Mouse (Mus musculus): Measurements from ENCODE around the gene Phf5a. TPM values are rescaled to one million over a fixed set of nuclear protein-coding genes. Genes with fewer than 3 reads are reported as not detected.

Phf5a gene
- polyA plus RNA-seq, 1 experiment, result 95.3 TPM

- H3K36me3 ChIP-seq (ENCODE audit: control insufficient read depth, insufficient read depth), result peaks cover 6% of the 10 kb centered on the region
- peak overlapping the region; percentile 26 for H3ac ChIP-seq (ENCODE audit: control insufficient read depth, insufficient read length)
- H3K4me3 ChIP-seq, result peak overlapping the region; percentile 88
- peaks cover 33% of the 10 kb centered on the region for H3K79me2 ChIP-seq (ENCODE audit: control insufficient read depth, insufficient read depth)
- TF ChIP-seq TCF3 (IDR thresholded peaks at IDR 0.05; ENCODE audit: insufficient read length, low read depth) (no peak), POLR2AphosphoS2 (IDR thresholded peaks at IDR 0.05; ENCODE audit: insufficient read length, low read depth) (peak; percentile 79), USF1 (IDR thresholded peaks at IDR 0.05; ENCODE audit: low read depth) (peak; percentile 78), POLR2A (IDR thresholded peaks at IDR 0.05; ENCODE audit: insufficient read length, low read depth) (peak; percentile 58)
- no peaks in the 10 kb centered on the region for H3K27me3 ChIP-seq (ENCODE audit: control insufficient read depth, insufficient read depth, insufficient read length)
- H3K4me2 ChIP-seq (ENCODE audit: low read depth), result peak overlapping the region; percentile 77
These were observed 12.1 kb downstream of the Phf5a start for GRCm38 (mm10) chr15:81859330-81860255.

- no peaks in the 10 kb centered on the region for H3K36me3 ChIP-seq (ENCODE audit: control insufficient read depth, insufficient read depth)
- peak; percentile 38 for TF ChIP-seq POLR2A (IDR thresholded peaks at IDR 0.05; ENCODE audit: insufficient read length, low read depth)
- TF ChIP-seq MAX (IDR thresholded peaks at IDR 0.05; ENCODE audit: low read depth), result no peak
- no peak for TF ChIP-seq E2F4 (IDR thresholded peaks at IDR 0.05; ENCODE audit: insufficient read depth)
- TF ChIP-seq USF1 (IDR thresholded peaks at IDR 0.05; ENCODE audit: low read depth), result no peak
- no peak for TF ChIP-seq REST (IDR thresholded peaks at IDR 0.05; ENCODE audit: insufficient read depth, insufficient read length)
- H3K79me2 ChIP-seq (ENCODE audit: control insufficient read depth, insufficient read depth), result peaks cover 42% of the 10 kb centered on the region
- H3ac ChIP-seq (ENCODE audit: control insufficient read depth, insufficient read length), result peak within 1 kb of the TSS; percentile 26
- peak within 1 kb of the TSS; percentile 88 for H3K4me3 ChIP-seq
- no peaks in the 10 kb centered on the region for H3K27me3 ChIP-seq (ENCODE audit: control insufficient read depth, insufficient read depth, insufficient read length)
- peak within 1 kb of the TSS; percentile 77 for H3K4me2 ChIP-seq (ENCODE audit: low read depth)
These were observed 13.0 kb downstream of the Phf5a start, which contains the start of gene Tob2 for GRCm38 (mm10) chr15:81858517-81859329. Tob2 (minus strand) TSS chr15:81858796.

GRCm38 (mm10) chr15:81858138-81858516, 13.6 kb downstream of the Phf5a start:
- Histone ChIP-seq H3K36me3 (ENCODE audit: control insufficient read depth, insufficient read depth) (no peaks in the 10 kb centered on the region), H3K79me2 (ENCODE audit: control insufficient read depth, insufficient read depth) (peaks cover 48% of the 10 kb centered on the region), H3K4me2 (ENCODE audit: low read depth) (peak overlapping the region; percentile 77), H3ac (ENCODE audit: control insufficient read depth, insufficient read length) (peak overlapping the region; percentile 26), H3K4me3 (peak overlapping the region; percentile 88), H3K27me3 (ENCODE audit: control insufficient read depth, insufficient read depth, insufficient read length) (no peaks in the 10 kb centered on the region)
- TF ChIP-seq POLR2A (IDR thresholded peaks at IDR 0.05; ENCODE audit: insufficient read length, low read depth), result peak; percentile 100
- peak; percentile 59 for TF ChIP-seq MAX (IDR thresholded peaks at IDR 0.05; ENCODE audit: low read depth)
- TF ChIP-seq POLR2AphosphoS2 (IDR thresholded peaks at IDR 0.05; ENCODE audit: insufficient read length, low read depth), result peak; percentile 100
- TF ChIP-seq USF1 (IDR thresholded peaks at IDR 0.05; ENCODE audit: low read depth), result peak; percentile 33
- peak; percentile 24; the same call in 1 of the 2 replicates for TF ChIP-seq CEBPB (IDR thresholded peaks at IDR 0.05; ENCODE audit: insufficient read depth, poor library complexity, severe bottlenecking)
- TF ChIP-seq REST (IDR thresholded peaks at IDR 0.05; ENCODE audit: insufficient read depth, insufficient read length), result peak; percentile 60
- peak in 1 of 3 experiments; percentile 34 for TF ChIP-seq MYOD1 (IDR thresholded peaks at IDR 0.05; ENCODE audit: control insufficient read depth in 1 of 3, insufficient read length in 2 of 3, low read depth in 2 of 3)
- TF ChIP-seq TCF12 (IDR thresholded peaks at IDR 0.05; ENCODE audit: insufficient read depth, poor library complexity, severe bottlenecking), result no peak
- TF ChIP-seq SRF (IDR thresholded peaks at IDR 0.05; ENCODE audit: control insufficient read depth, insufficient read length, low read depth), result peak; percentile 47
- peak; percentile 65 for TF ChIP-seq E2F4 (IDR thresholded peaks at IDR 0.05; ENCODE audit: insufficient read depth)
- no peak for TF ChIP-seq TCF3 (IDR thresholded peaks at IDR 0.05; ENCODE audit: insufficient read length, low read depth)
- peak in 1 of 3 experiments; percentile 75 for TF ChIP-seq MYOG (IDR thresholded peaks at IDR 0.05; ENCODE audit: control insufficient read depth in 1 of 3, insufficient read depth in 1 of 3, insufficient read length in 2 of 3, low read depth in 2 of 3)

- peak overlapping the region; percentile 77 for H3K4me2 ChIP-seq (ENCODE audit: low read depth)
- TF ChIP-seq MYOD1 (IDR thresholded peaks at IDR 0.05; ENCODE audit: control insufficient read depth in 1 of 3, insufficient read length in 2 of 3, low read depth in 2 of 3) (no peak), MYOG (IDR thresholded peaks at IDR 0.05; ENCODE audit: control insufficient read depth in 1 of 3, insufficient read depth in 1 of 3, insufficient read length in 2 of 3, low read depth in 2 of 3) (no peak), USF1 (IDR thresholded peaks at IDR 0.05; ENCODE audit: low read depth) (no peak), TCF3 (IDR thresholded peaks at IDR 0.05; ENCODE audit: insufficient read length, low read depth) (no peak), SRF (IDR thresholded peaks at IDR 0.05; ENCODE audit: control insufficient read depth, insufficient read length, low read depth) (no peak), MAX (IDR thresholded peaks at IDR 0.05; ENCODE audit: low read depth) (no peak), TCF12 (IDR thresholded peaks at IDR 0.05; ENCODE audit: insufficient read depth, poor library complexity, severe bottlenecking) (no peak), POLR2AphosphoS2 (IDR thresholded peaks at IDR 0.05; ENCODE audit: insufficient read length, low read depth) (no peak), REST (IDR thresholded peaks at IDR 0.05; ENCODE audit: insufficient read depth, insufficient read length) (no peak), E2F4 (IDR thresholded peaks at IDR 0.05; ENCODE audit: insufficient read depth) (no peak), CEBPB (IDR thresholded peaks at IDR 0.05; ENCODE audit: insufficient read depth, poor library complexity, severe bottlenecking) (no peak), POLR2A (IDR thresholded peaks at IDR 0.05; ENCODE audit: insufficient read length, low read depth) (no peak)
- H3K4me3 ChIP-seq, result peak overlapping the region; percentile 88
- H3ac ChIP-seq (ENCODE audit: control insufficient read depth, insufficient read length), result peak overlapping the region; percentile 26
- no peaks in the 10 kb centered on the region for H3K36me3 ChIP-seq (ENCODE audit: control insufficient read depth, insufficient read depth)
- H3K27me3 ChIP-seq (ENCODE audit: control insufficient read depth, insufficient read depth, insufficient read length), result no peaks in the 10 kb centered on the region
- H3K79me2 ChIP-seq (ENCODE audit: control insufficient read depth, insufficient read depth), result peaks cover 52% of the 10 kb centered on the region
These were observed 14.0 kb downstream of the Phf5a start for GRCm38 (mm10) chr15:81857724-81858116.

All from myocyte (in vitro differentiated cells).